In the genomic region with DNA sequence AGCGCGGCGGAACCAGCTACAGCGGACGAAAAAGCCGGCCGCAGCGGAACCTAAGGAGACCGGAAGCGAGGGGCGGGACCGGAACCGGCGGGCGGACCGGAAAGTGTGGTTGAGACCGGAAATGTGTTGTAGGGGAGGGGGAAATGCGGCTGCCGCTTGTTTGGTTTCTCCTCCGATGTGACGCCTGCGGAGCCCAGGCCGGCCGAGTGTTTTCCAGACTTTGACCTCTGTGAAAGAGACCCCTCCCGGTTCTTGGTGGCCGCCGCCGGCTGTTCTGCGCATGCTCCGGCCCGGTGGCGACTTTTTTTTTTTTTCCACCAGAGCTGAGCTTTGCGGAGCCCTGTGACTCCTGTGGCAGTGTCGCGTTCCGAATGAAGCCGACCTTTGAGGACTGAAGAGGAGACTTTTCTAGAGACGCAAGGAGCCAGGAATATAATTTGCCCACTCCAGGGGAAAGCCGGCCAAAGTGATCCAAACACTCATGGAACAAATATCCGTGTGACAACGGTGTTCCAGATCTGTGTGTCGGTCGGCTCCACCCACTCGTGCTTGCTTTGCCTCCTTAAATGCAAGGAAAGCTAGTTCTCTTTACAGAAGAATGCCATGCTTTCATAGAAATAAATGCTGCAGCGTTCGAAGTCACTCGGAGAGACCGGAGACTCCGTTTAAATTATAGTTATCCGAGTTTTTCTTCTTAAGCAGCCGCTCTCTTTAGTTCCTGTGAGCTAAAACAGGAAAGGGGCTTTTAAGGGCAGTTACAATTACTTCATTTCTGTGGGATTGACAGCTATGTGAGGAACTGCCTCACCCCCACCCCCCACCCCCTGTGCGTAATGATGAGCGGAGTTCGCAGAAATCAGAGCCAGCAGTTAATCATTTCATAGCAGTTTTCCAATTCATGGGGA, we compare ENCODE assay signal across 8 mouse cellular contexts. TPM values are rescaled to one million over a fixed set of nuclear protein-coding genes. Genes with fewer than 3 reads are reported as not detected.
DNase-seq lines count a peak whose midpoint lies in the region; ATAC-seq and TF ChIP-seq lines count a peak whose summit lies in the region.

A gene (minus strand): TSS at position 67 of the 905 bp plus-strand sequence.

- peaks cover under 1% of the 10 kb centered on the region; the same call in 1 of the 2 replicates for H3K36me3 ChIP-seq in hindbrain, embryonic 10.5 days
- H3K36me3 ChIP-seq in lung, postnatal 0 days (ENCODE audit: insufficient read depth, low read length), result no peaks in the 10 kb centered on the region

- WGBS in hindbrain, embryonic 10.5 days, result under 1% methylated on average over 54 of the region's 54 CpGs
- under 1% methylated on average over 54 of the region's 54 CpGs for WGBS in lung, postnatal 0 days

- peak; percentile 79 for TF ChIP-seq EP300 in lung, postnatal 0 days (IDR thresholded peaks at IDR 0.05)

- peaks cover 22% of the 10 kb centered on the region for H3K4me1 ChIP-seq in hindbrain, embryonic 10.5 days (replicated peaks)
- peaks cover 8% of the 10 kb centered on the region; the same call in 1 of the 2 replicates for H3K4me1 ChIP-seq in lung, postnatal 0 days (ENCODE audit: insufficient read depth, low read depth, low read length)

- peak; percentile 97 for ATAC-seq in frontal cortex, adult (ENCODE audit: low TSS enrichment)
- ATAC-seq in lung, postnatal 0 days, result peak; percentile 94

- peak within 1 kb of the TSS; percentile 84 for H3K9ac ChIP-seq in lung, postnatal 0 days (replicated peaks; ENCODE audit: low read depth)

- peak within 1 kb of the TSS; percentile 94 for H3K4me3 ChIP-seq in hindbrain, embryonic 10.5 days
- peak within 1 kb of the TSS; percentile 93 for H3K4me3 ChIP-seq in lung, postnatal 0 days (ENCODE audit: low read depth, low read length)

- no peaks in the 10 kb centered on the region for H3K9me3 ChIP-seq in hindbrain, embryonic 10.5 days
- no peaks in the 10 kb centered on the region for H3K9me3 ChIP-seq in lung, postnatal 0 days (ENCODE audit: low read length)

- no peaks in the 10 kb centered on the region for H3K27me3 ChIP-seq in hindbrain, embryonic 10.5 days (ENCODE audit: insufficient read depth, poor library complexity, severe bottlenecking)
- H3K27me3 ChIP-seq in lung, postnatal 0 days (replicated peaks; ENCODE audit: insufficient read depth, low read length), result no peaks in the 10 kb centered on the region

- H3K4me2 ChIP-seq in lung, postnatal 0 days (replicated peaks; ENCODE audit: low read depth, low read length), result peak within 1 kb of the TSS; percentile 85

- peak within 1 kb of the TSS; percentile 94 for H3K27ac ChIP-seq in hindbrain, embryonic 10.5 days
- peak within 1 kb of the TSS; percentile 97 for H3K27ac ChIP-seq in lung, postnatal 0 days (ENCODE audit: low read length)

- no peak for TF ChIP-seq CTCF in lung, postnatal 0 days (IDR thresholded peaks at IDR 0.05)

- DNase-seq in MEL-GATA-1-ER (ENCODE audit: extremely low read depth, low read depth), result peak; percentile 74
- DNase-seq in cerebellum, adult 8-10 months, result peak; percentile 92
- DNase-seq in hindbrain, embryonic 10.5 days (ENCODE audit: low spot score), result peak; percentile 92
- peak; percentile 93 for DNase-seq in layer of hippocampus, adult 9-11 months
- DNase-seq in lung, postnatal 0 days (ENCODE audit: low spot score), result peak; percentile 98
- peak; percentile 90 for DNase-seq in ovary, postnatal 14 days (ENCODE audit: low spot score)
- peak; percentile 94 for DNase-seq in thymus, postnatal 14 days

RNA-seq across cellular contexts. Expression of the gene that starts here (rescaled TPM):
- 58.5 and 72.0 TPM in 2 replicates for polyA plus RNA-seq in hindbrain, embryonic 10.5 days (2016; fragmentation: Nextera tagmentation; extraction: Ambion mirVana)
- 55.5 and 60.5 TPM in 2 replicates for polyA plus RNA-seq in lung, postnatal 0 days (2015; fragmentation: Nextera tagmentation; extraction: Ambion mirVana)

Comparison
In these comparisons a context has a peak if more than half of its experiments do, and no peak if none do; other contexts are left out.
1. Peak in every context shown above with its lines: DNase-seq, ATAC-seq, H3K4me3 ChIP-seq and H3K27ac ChIP-seq.